Mouse (Mus musculus) erythroblast, adult 5-6 weeks (primary cell): ENCODE measurements at regions not wholly inside any gene's neighbourhood (a gene's known extent, or its start where the extent isn't known, plus 50 kb on each side); places are given as distances from the start of the nearest gene placed in this dataset.
"Not testable (repeated sequence)": the region's sequence is repeated elsewhere in the genome, so short reads cannot be mapped to it uniquely, and the experiment has no call there.

Experiments used
- ATAC-seq: replicated peaks from 2 replicates; pipeline ENCODE4 v1.8.0; 2016; ENCODE audit warnings: moderate number of reproducible peaks, mild to moderate bottlenecking, moderate TSS enrichment, inconsistent platforms; ENCODE audit not compliant: poor library complexity, low FRiP score, severe bottlenecking

DNA sequence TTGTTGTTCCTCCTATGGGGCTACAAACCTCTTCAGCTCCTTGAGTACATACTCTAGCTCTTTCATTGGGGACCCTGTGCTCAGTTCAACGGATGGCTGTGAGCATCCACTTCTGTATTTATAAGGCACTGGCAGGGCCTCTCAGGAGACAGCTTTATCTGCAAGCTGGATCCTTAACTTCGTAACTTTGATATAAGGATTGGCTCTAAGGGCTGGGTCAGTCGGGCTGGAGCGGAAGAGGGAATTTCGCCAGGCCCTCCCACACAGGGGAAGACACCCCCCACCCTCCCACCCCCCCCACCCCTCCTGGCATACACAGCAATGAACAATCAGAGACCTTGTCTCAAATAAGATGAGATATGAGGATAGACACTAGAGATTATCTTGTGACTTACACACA lies 304.3 kb upstream of the Chordc1 start:
- peak; percentile 83 for ATAC-seq

DNA sequence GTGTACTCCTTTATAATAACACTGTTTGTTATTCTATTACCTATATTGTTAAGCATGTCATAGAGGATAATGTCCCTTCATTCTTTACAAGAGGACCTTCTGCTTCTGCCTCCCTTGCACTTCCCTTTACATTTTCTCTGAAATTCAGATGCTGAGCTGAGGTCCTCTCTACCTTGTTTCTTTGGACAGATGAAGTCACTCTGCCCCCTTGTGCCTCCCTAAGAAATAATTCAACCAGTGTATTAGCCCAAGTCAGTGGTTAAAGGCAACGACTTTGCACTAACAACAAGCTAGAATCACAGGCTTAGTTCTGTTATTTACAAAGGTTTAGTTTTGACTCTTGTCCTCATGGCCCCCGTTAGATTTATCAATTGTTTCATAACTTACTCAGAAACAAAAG lies 289.4 kb upstream of the Chordc1 start:
- ATAC-seq: no peak

DNA sequence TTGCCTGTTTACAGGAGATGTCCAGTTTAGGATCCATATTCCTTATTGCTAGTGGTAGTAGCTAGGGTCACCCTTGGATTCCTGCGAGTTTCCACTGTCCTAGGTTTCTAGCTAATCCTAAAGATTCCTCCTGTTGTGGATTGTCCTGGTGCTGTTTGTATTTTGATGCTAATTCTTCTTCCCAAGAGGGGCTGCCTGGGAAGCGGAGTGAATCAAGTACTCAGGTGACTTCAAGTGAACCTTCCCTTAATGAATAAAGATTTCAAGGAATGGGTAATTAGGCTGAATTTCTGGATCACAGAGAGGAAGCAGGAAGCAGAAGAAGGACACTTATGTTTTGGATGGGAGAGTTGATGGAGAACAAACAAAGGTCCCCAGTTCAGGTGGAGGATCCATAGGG lies 250.6 kb upstream of the Chordc1 start:
- ATAC-seq: no peak

DNA sequence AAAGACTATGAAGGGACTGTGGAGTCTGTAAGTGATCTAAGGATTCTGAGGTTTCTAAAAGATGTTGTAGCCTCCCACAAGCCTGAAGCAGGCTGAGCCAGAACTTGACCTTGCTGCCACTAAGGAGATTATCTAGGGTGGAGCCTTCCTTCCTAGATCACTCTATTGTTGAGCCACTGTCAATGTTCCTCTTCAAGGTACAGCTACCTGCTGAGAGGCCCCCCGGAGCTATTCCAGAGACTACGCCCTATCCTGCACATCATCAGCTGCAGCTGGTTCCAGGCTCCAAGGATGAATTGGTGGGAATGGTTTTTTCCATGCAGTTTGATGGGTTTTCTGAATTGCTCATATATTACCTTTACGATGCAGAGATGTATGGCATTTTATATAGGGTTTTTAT lies 249.3 kb upstream of the Chordc1 start:
- ATAC-seq: not testable (repeated sequence)

DNA sequence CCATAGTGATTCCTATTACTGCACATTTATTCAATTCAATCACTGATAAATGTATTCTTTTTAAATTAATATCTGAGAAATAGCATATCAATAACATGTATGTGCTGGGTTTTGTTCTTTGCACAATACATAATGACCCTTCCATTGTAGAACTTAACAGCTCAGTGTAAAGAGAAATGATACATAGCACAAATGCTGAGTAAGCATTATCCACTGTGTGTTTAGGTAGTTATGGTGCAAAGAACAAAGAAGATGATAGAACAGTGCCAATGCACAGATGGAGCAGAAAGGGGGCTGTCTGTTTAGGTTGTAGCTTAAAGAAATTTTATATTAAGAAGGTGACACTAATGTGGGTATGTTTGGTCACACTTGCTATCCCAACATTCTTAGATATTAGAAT lies 215.0 kb upstream of the Chordc1 start:
- no peak for ATAC-seq

DNA sequence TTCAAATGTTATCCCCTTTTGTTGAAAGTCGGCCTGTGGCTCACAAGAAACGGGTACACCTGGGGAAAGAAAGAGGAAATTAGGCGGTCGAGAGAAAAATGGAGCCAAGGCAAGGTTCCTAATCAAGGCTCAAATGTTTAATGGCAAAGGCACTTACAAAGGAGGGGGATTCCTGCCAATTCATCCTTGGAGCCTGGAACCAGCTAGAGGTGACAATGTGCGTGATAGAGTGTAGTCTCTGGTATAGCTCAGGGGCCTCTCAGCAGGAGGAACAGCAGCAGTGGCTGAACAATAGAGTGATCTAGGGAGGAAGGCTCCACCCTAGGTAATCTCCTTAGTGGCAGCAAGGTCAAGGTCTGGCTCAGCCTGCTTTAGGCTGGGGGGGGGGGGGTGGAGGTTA lies 213.5 kb upstream of the Chordc1 start:
- not testable (repeated sequence) for ATAC-seq

DNA sequence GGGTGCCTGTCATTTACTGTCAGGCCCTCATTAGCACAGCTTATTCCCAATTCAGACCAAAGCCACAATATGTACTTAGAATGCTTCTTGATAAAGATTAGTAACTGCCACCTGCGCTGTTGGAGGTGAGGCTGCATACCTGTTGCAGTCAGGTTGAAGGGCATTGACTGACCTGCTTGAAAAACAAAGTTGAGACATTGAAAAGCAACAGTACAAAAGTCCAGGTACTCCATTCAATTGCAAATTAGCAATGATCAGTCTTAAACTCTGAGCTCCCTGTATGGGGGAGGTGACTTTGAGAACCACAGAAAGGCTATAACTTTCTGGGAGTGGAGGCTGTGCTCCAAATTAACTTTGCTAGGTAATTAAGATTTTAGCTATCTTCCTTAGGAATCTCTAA lies 212.8 kb upstream of the Chordc1 start:
- ATAC-seq: not testable (repeated sequence)
